Mouse (Mus musculus) cerebellum, adult 9-10 months (tissue): ENCODE measurements around the gene Synj2bp.
A peak's percentile ranks its signal among the peaks of the same experiment; 100 is the strongest.
"Not testable (repeated sequence)": the region's sequence is repeated elsewhere in the genome, so short reads cannot be mapped to it uniquely, and the experiment has no call there.

Experiments used
- DNase-seq: peaks from one replicate; pipeline ENCODE4 v3.0.0; 2022

Gene Synj2bp

DNA sequence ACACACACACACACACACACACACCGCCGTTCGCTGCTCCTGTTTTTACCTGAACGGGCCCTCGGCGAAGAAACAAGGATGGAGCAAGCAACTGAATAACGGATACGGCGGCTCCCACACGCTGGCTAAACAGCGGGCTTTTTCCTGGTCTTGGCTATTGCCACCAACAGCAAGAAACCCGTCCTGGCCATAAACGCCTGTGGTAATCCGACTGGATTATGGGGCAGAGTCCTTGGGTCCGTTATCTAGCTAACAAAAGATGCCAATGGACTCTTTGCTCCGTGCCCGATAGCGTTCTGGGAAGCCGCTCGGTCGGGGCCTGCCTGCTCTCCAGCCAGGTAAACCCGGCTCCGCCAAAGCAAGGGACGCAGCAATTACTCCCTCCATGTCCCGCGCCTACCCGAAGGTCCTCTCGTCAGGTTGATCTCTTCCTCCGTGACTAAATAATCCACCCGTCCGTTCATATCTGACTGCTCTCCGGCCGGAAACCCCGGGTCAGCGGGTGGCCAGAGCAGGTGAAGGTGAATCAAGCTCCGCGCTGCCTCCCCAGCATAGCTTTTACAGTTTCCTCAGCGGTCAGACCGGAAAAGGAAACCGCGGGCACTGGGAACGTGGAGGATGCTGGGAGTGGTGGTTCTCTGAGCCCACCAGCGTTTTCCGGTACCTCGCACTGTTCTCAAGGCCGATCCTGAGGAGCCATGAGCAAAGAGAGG is at the start of gene Synj2bp, which contains the start of gene Gm20498:
Gene Synj2bp, minus strand, starts transcription at position 596 of the 713 bp plus-strand sequence.
Gene Gm20498, minus strand, starts transcription at position 590 of the 713 bp plus-strand sequence.
- DNase-seq = peak; percentile 86

DNA sequence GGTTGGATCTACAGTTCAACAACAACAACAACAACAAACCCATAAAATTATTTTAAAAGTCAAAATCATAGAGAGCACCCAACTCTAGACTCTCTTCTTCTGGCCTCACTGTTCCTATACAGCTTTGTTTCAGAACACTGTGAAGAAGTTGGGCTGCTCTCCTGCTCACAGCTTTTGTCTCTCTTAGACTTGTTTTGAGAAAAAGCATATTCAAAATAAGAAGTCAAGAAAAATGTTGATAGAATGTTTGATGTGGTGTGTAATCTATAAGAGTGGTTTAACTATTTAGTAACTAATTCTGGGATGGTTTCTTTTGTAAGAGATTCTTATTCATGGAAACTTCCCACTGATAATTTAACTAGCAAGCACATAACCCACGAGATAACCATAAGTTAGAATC is 35.7 kb upstream of the Synj2bp start, which contains the start of gene Adam21:
Gene Adam21, minus strand, starts transcription at position 101 of the 400 bp plus-strand sequence.
- no peak for DNase-seq

DNA sequence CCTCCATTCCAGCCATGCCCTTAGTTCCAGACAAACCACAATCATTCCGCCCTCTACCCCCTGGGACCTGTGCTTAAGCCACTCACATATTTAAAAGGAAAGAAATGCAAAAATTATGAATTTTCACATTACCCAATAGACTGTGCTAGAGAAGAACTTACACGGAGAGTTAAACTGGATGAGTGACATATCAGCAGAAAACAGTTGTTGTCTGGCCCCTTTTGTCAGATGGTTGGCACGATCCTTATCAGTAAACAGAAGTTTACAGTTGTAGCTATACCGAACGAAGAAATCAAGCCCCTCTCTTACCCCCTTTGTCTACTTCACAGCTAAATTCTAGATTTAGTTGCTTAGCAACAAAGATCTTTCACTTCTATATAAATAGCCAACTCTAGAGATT is 35.2 kb upstream of the Synj2bp start:
- no peak for DNase-seq

DNA sequence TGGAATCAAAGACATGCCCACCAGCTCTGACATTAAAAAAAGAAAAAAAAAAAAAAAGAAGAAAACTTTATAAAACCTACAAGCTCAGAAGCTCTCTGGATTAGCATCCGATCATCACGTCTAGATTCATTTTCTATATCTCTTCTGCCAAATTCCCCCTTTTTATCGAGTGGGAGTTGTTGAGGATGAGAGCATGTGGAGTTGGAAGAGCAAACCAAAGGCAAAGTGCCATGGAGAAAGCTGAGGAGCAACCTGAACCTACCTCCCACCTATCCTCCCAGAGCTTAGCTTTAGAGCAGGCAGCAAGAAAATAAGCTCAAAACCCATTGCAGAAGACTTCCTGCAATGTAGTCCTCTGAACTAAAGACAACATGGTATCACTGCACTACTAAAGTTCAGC is 31.5 kb upstream of the Synj2bp start:
- DNase-seq = no peak

DNA sequence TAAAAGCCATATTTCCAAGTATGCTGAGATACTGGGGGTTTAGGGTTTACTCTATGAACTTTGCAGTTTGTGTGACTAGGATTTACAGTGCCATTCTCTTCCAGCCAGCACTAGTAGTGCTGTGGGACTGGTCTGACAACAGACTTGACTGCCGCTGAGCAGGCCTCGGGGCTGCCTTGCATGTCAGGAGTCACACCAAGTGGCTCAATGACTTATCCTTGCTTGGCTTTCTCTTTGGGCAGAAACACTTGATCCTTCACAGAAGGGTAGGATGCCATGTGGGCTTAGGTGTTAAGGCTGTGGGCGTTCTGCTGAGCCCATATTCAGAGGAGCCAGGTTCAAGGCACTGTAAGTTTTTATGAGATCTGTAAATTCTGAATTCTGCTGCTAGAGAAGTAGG is 16.6 kb upstream of the Synj2bp start:
- no peak for DNase-seq

DNA sequence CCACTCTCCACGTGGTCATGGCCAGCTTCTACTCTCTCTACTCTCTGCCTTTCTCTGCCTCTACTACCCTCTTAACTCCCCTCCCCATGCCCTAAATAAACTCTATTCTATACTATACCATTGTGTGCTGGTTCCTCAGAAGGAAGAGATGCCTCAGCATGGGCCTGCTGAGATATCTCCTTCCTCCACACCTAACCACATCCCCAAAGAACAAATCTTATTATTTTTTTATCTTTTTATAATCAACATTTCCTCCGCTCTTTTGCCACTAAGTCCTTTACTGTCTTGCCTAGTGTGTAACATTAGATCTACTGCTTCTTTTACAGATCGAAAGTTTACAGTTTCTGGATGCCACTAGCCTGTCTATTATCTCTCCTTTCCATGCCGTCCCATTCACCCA is 14.5 kb upstream of the Synj2bp start:
- no peak for DNase-seq

DNA sequence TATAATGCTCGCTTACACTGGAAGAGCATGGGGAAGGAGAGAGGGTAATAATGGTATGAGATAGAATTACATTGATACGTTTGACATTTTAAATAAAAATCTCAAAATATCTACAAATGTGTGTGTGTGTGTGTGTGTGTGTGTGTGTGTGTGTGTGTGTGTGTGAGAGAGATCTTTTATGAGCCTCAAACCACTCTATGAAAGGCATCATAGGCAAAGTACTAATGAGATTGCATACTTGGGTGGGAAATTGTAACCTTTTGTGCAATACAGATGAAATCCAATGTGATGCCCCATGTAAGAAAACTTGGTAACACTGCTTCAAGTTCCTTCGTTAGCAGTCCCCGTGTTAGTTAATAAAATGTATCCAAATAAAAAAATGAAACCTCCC is 313 bp upstream of the Synj2bp start:
- no peak for DNase-seq

DNA sequence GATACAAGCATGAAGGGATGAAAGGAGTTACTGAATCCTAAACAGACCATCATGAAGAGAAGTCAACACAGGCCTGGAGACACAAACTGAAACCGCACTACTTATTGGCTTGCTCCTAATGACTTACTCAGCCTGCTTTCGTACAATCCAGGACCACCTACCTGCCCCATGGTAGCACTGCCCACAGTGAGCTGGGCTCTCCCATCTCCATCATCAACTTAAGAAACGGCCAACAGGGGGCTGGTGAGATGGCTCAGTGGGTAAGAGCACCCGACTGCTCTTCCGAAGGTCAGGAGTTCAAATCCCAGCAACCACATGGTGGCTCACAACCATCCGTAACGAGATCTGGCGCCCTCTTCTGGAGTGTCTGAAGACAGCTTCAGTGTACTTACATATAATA is 2.1 kb downstream of the Synj2bp start:
- DNase-seq = not testable (repeated sequence)

DNA sequence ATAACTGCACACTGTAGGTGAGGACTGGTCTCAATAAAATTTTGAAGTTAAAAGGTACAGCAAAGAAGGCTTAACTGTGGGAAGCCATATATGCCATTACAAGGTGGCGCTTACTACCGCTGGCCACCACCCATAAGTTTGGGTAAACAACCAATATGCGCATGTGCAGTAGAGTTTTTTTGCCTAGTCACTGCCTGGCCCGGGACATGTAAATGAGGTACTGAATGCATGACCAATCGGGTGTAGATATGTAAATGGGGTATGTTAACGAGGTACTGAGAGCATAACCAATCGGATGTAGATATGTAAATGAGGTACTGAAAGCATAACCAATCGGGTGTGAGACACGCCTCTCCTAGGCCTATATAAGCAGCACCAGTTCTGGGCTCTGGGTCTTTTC is 35.8 kb downstream of the Synj2bp start:
- not testable (repeated sequence) for DNase-seq

DNA sequence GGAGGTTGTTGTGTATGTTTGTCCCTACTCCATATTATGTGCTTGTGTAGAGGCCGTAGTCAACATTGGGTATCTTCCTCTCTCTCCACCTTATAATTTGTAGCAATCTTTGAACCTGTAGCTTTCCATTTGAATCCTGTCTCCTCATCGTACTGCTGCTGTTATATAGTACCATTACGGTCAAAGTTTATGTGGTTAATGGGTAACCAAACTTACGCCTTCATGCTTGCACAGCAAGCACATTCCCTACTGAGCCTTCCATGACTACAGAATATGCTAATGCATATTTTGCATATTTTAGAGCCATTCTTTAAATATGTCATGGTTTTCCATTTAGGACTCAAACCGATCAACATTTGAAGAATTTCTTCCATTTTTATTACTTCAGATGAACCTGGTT is 42.2 kb downstream of the Synj2bp start:
- DNase-seq = no peak

DNA sequence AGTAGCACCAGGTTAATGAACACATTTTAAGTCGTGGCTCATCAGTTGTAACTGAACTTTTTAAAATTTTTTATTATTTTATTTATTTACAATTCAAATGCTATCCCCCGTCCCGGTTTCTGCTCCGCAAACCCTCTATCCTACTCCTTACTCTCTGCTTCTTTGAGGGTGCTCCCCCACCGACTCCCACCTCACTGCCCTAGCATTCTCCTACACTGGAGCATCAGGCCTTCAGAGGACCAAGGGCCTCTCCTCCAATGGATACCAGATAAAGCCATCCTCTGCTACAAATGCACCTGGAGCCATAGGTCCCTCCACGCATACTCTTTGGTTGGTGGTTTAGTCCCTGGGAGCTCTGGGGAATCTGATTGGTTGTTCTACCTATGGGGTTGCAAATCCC is 47.4 kb downstream of the Synj2bp start:
- no peak for DNase-seq

DNA sequence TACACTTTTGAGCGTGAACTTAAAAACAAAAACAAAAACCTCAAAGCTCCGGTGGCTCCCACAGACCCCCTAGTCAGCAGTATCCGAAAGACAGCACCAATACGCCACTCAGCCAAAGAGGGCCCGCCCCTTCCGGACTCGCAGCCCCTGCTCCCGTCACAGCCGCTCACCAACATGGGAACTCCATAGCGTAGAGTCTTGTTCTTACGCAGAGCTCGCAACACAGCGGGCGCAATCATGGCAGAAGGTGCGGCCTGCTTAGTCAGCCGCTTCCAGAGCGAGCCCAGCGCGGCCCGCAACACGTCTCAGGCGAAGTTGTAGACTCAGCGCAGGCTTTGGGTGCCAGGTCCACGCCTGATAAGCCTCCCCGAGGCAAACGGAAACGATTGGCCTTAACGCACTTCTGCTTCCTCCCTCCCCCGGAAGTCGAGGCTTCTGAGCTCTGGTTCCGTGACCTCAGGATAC is 48.0 kb downstream of the Synj2bp start, which contains the start of gene Cox16:
Gene Cox16, minus strand, starts transcription at position 401 of the 465 bp plus-strand sequence.
- peak; percentile 86 for DNase-seq

DNA sequence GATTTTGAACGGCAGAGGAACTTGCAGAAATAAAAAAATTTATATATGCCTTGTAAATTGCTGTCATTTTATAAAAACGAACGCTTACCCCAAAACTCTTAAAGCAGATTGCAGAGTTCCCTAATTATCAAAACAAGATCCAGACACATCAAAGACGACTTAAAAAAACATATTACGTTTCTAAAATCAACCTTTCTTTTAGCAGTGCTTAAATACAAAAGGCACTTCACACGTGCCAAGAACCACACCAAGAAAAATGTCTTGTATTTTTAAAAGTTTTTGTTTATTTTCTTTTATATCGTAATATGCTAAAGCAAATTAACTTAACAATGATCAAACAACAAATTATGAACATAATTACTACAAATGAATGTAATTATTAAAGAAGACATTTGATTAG is 48.5 kb downstream of the Synj2bp start:
- no peak for DNase-seq

DNA sequence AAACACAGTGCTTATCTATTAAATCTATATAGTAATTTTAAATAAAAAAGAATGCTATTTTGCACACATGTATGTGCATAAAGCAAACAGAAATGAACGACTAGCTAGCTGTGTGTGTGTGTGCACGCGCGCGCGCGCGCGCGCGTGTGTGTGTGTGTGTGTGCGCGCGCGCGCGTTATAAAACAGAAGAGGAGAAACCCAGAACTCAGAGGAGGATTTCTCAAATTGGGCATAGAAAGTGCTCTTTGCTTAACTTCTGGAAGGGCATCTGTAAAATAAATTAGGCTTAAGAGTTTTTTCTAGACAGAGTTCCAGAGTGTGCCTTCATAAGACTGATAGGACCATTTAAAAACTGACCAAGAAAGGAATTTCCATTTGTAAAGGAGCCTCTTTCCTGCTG is 49.1 kb downstream of the Synj2bp start:
- peak; percentile 31 for DNase-seq

DNA sequence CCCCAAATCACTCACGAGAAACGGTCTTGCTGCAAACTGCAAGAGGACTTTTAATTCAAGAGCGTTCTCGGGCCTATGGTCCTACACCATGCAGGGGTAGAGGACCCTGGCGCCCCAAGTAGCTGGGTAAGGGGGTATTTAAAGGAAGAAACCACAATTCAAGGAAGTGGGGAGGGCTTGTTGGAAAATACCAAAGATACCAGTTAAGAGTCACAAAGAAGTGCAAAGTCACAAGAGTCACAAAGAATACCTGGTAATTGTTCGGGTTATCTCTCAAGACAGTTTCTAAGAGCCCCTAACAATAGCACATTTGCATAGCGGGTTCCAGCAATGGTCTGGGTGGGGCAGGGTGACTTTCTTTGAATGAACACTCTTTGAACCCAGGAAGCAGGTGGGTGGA is 73.7 kb downstream of the Synj2bp start:
- DNase-seq = not testable (repeated sequence)
